Mouse (Mus musculus) cerebellum, adult (tissue): ENCODE measurements around the gene Mllt3.

Experiments
- ATAC-seq: cut with Nextera tagmentation; 2 replicates; pipeline ENCODE4 v1.9.2; 2017; ENCODE audit warnings: mild to moderate bottlenecking, moderate library complexity, mixed read lengths; ENCODE audit not compliant: insufficient number of reproducible peaks, low FRiP score, low TSS enrichment

The Mllt3 gene

GRCm38 (mm10) chr4:87893012-87893411, 140.2 kb downstream of the Mllt3 start:
- no peak for ATAC-seq

- ATAC-seq: no peak
Measured at GRCm38 (mm10) chr4:87883225-87883875, 149.8 kb downstream of the Mllt3 start.

GRCm38 (mm10) chr4:87881995-87882394, 151.2 kb downstream of the Mllt3 start:
- no peak for ATAC-seq

GRCm38 (mm10) chr4:87881583-87881982, 151.6 kb downstream of the Mllt3 start:
- ATAC-seq: no peak

- no peak for ATAC-seq
Measured at GRCm38 (mm10) chr4:87880297-87880696, 152.9 kb downstream of the Mllt3 start.

- no peak for ATAC-seq
Measured at GRCm38 (mm10) chr4:87878701-87879100, 154.5 kb downstream of the Mllt3 start.

- ATAC-seq: no peak
Measured at GRCm38 (mm10) chr4:87870563-87870962, 162.6 kb downstream of the Mllt3 start.

GRCm38 (mm10) chr4:87866564-87866963, 166.6 kb downstream of the Mllt3 start:
- ATAC-seq: 0 out of 2 replicates have a peak, but pooled peaks have one; percentile 58

GRCm38 (mm10) chr4:87865848-87866247, 167.3 kb downstream of the Mllt3 start:
- no peak for ATAC-seq

GRCm38 (mm10) chr4:87865041-87865440, 168.1 kb downstream of the Mllt3 start:
- no peak for ATAC-seq

GRCm38 (mm10) chr4:87863212-87863611, 170.0 kb downstream of the Mllt3 start:
- no peak for ATAC-seq

GRCm38 (mm10) chr4:87860723-87861122, 172.4 kb downstream of the Mllt3 start:
- ATAC-seq: no peak

GRCm38 (mm10) chr4:87859148-87859547, 174.0 kb downstream of the Mllt3 start:
- ATAC-seq: no peak

GRCm38 (mm10) chr4:87857982-87858381, 175.2 kb downstream of the Mllt3 start:
- ATAC-seq: no peak

- ATAC-seq: no peak
Measured at GRCm38 (mm10) chr4:87852461-87852860, 180.7 kb downstream of the Mllt3 start.

GRCm38 (mm10) chr4:87850051-87850450, 183.1 kb downstream of the Mllt3 start:
- ATAC-seq: no peak

GRCm38 (mm10) chr4:87844668-87845210, 188.4 kb downstream of the Mllt3 start:
- no peak for ATAC-seq

- ATAC-seq: no peak; the same call in 1 of the 2 replicates
Measured at GRCm38 (mm10) chr4:87840210-87840910, 192.8 kb downstream of the Mllt3 start.

GRCm38 (mm10) chr4:87838716-87839115, 194.4 kb downstream of the Mllt3 start:
- no peak for ATAC-seq

- no peak for ATAC-seq
Measured at GRCm38 (mm10) chr4:87837471-87838361, 195.4 kb downstream of the Mllt3 start.

GRCm38 (mm10) chr4:87836257-87836656, 196.9 kb downstream of the Mllt3 start:
- ATAC-seq: no peak
